Mouse (Mus musculus): ENCODE data around the gene Lgi1. TPM values are rescaled to one million over a fixed set of nuclear protein-coding genes. Genes with fewer than 3 reads are reported as not detected.

Gene Lgi1
- 0.20 and 0.34 TPM in 2 replicates for polyA plus RNA-seq (2015; fragmentation: Nextera tagmentation; extraction: Ambion mirVana)

GRCm38 (mm10) chr19:38264505-38265500, at the start of gene Lgi1:
TSS of gene Lgi1 (plus strand) at chr19:38264536.

DNA sequence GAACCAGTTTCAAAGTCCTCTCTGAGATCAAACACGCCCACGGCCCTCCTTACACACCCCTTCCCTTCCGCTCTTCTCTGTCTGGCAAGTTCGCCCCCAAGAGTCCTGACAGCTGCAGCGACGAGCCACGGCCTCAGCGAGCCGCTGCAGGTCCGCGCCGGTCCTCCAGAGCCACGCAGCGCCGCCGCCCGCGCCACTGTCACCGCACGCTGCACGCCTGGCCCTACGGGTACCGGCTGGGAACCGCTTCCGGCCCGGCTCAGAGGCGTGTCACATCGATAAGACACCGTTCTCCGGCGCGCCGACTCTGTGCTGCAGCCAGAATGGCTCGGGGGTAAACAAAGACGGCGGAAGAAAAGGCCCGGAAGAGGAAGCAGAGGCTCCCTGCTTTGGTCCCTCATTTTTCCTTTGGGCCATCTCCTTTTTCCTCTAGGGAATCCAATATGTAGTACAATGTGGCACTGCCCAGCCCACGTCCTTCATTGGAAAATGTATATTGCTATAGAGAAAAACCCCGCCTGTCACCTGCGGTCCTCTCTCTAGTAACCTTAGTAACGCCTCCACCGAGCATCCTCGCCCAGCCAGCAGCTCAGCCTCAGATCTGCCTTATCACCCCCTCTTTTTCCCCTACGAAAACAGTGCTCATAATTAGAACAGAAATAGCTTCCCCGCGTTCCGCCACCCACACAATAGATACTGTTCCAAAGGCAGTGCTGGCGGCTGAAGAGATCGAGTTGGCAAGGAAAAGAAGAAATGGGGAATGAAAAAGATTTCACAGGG, 40.2 kb upstream of the Lgi1 start, which contains the start of gene Fra10ac1:
Gene Fra10ac1 (minus strand): TSS at position 252 of the 780 bp plus-strand sequence.

Other genes with a start within 250 kb of the Lgi1 start
- 60.6 and 67.7 TPM in 2 replicates for gene Myof, start 221.0 kb upstream of the Lgi1 start, polyA plus RNA-seq (2015; fragmentation: Nextera tagmentation; extraction: Ambion mirVana)
- 5.4 and 10.7 TPM in 2 replicates for gene Cep55, start 209.5 kb upstream of the Lgi1 start, polyA plus RNA-seq (2015; fragmentation: Nextera tagmentation; extraction: Ambion mirVana)
- gene Ffar4, start 167.5 kb upstream of the Lgi1 start, polyA plus RNA-seq (2015; fragmentation: Nextera tagmentation; extraction: Ambion mirVana), result 0.35 and 0.59 TPM in 2 replicates
- gene Rbp4, start 139.3 kb upstream of the Lgi1 start, polyA plus RNA-seq (2015; fragmentation: Nextera tagmentation; extraction: Ambion mirVana), result 77.1 and 81.8 TPM in 2 replicates
- not detected in 2 replicates for gene Pde6c, start 131.8 kb upstream of the Lgi1 start, polyA plus RNA-seq (2015; fragmentation: Nextera tagmentation; extraction: Ambion mirVana)
- 19.2 and 21.3 TPM in 2 replicates for gene Fra10ac1, start 40.4 kb upstream of the Lgi1 start, polyA plus RNA-seq (2015; fragmentation: Nextera tagmentation; extraction: Ambion mirVana)
- 9.5 and 9.7 TPM in 2 replicates for gene Slc35g1, start 131.4 kb downstream of the Lgi1 start, polyA plus RNA-seq (2015; fragmentation: Nextera tagmentation; extraction: Ambion mirVana)
- gene Plce1, start 216.6 kb downstream of the Lgi1 start, polyA plus RNA-seq (2015; fragmentation: Nextera tagmentation; extraction: Ambion mirVana), result 5.8 and 7.9 TPM in 2 replicates

Measured in urinary bladder, postnatal 0 days (tissue).